Mouse (Mus musculus): ENCODE measurements at regions not wholly inside any gene's neighbourhood (a gene's known extent, or its start where the extent isn't known, plus 50 kb on each side); places are given as distances from the start of the nearest gene placed in this dataset. TPM values are rescaled to one million over a fixed set of nuclear protein-coding genes. Genes with fewer than 3 reads are reported as not detected.

DNA sequence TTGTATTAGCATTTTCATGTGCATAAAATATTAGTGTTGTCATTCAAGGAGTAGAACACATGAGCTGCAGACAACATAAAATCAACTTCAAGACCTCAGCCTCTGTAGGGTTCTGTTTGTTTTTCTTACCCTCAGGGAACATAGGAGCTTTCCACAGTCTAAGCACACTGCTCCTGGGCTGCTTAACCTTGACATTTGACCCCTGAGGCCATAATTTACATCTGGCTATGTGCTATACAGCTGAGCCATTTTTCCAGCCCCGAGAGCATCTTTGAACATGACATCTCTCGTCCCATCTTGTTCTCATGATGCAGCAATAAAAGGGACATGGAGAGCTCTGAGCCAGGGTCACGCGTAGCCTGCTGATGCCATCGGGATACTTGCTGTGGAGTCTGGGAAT is 270.3 kb downstream of the Sox2 start:
- no peaks in the 10 kb centered on the region for H3K27me3 ChIP-seq (ENCODE audit: low read depth, poor library complexity, severe bottlenecking)
- no peak overlapping the region for H3K4me3 ChIP-seq
- no peaks in the 10 kb centered on the region for H3K9me3 ChIP-seq (replicated peaks)
- no peak for DNase-seq (ENCODE audit: low spot score)
- WGBS: 76% methylated on average over 5 of the region's 5 CpGs
- no peak overlapping the region for H3K27ac ChIP-seq
- peaks cover 18% of the 10 kb centered on the region for H3K4me1 ChIP-seq
- H3K36me3 ChIP-seq: no peaks in the 10 kb centered on the region

DNA sequence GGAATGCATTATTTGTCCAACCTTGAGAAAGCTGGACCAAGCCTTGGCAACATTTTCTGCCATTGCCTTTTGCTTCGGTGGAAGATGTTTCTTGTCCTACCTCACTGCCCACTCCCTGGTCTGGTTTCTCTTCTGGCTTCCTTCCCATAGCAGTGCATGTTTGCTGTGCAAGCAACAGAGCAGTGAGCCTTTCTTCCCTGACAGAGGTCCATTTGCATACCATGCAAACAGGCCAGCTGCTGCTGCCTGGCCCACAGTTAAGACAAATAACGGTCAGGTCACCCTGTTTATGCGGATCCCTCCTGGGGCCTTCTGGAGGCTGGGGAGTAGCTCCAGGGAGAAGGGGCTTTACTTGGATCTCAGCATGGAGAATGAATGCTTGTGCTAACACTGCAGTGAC is 299.7 kb downstream of the Sox2 start:
- 33% methylated on average over 3 of the region's 3 CpGs for WGBS
- no peaks in the 10 kb centered on the region for H3K4me1 ChIP-seq
- no peak for DNase-seq (ENCODE audit: low spot score)
- H3K36me3 ChIP-seq: no peaks in the 10 kb centered on the region
- H3K9me3 ChIP-seq (replicated peaks): no peaks in the 10 kb centered on the region
- no peak overlapping the region for H3K4me3 ChIP-seq
- no peaks in the 10 kb centered on the region for H3K27me3 ChIP-seq (ENCODE audit: low read depth, poor library complexity, severe bottlenecking)
- no peak overlapping the region for H3K27ac ChIP-seq

DNA sequence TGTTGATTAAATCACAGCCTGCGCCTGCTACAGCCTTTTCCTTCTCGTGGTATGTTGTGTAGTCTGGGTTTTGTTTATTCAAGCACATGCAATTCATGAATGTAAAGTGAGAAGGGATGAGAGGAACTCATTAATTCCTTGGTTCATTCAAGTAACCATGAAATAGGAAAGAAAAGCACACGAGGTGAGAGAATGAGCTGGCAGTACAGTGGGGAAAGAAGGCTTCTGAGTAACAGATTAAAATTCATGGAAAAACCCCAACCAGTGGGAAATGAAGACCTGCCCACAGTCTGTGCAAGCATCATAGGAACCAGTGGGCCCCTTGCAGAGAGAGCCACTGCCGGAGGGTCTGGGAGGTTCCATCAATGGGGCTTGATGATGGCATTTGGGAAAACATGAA is 306.0 kb downstream of the Sox2 start:
- DNase-seq (ENCODE audit: low spot score): no peak
- Histone ChIP-seq H3K27me3 (ENCODE audit: low read depth, poor library complexity, severe bottlenecking) (no peaks in the 10 kb centered on the region), H3K27ac (no peak overlapping the region), H3K4me1 (no peaks in the 10 kb centered on the region), H3K9me3 (replicated peaks) (no peaks in the 10 kb centered on the region), H3K36me3 (no peaks in the 10 kb centered on the region), H3K4me3 (no peak overlapping the region)
- WGBS: 74% methylated on average over 4 of the region's 4 CpGs

DNA sequence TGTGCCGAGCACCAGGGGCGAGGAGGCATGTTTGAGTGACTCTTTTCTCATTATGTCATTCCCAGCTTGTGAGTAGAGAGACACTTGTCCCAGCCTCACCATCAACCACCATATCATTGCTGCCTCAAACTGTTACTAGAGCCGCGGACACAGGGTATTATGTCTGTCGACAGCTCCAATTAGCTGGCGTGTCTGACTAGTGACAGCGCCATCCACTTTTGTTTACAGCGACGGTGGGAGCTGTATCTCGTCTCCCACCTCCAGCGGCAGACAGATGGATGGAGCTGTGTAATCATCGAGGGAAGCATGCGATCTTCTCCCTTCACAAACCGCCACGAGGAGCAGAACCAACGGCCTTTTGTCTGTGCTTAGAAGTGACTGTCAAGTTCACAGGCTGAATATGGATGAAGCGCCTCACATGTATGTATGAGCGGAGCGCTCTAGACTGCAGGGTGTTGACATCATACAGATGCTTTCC is 308.9 kb downstream of the Sox2 start:
- H3K4me1 ChIP-seq: no peaks in the 10 kb centered on the region
- WGBS: 78% methylated on average over 19 of the region's 19 CpGs
- DNase-seq (ENCODE audit: low spot score): no peak
- H3K27ac ChIP-seq: no peak overlapping the region
- no peak overlapping the region for H3K4me3 ChIP-seq
- no peaks in the 10 kb centered on the region for H3K27me3 ChIP-seq (ENCODE audit: low read depth, poor library complexity, severe bottlenecking)
- H3K9me3 ChIP-seq (replicated peaks): no peaks in the 10 kb centered on the region
- H3K36me3 ChIP-seq: no peaks in the 10 kb centered on the region

DNA sequence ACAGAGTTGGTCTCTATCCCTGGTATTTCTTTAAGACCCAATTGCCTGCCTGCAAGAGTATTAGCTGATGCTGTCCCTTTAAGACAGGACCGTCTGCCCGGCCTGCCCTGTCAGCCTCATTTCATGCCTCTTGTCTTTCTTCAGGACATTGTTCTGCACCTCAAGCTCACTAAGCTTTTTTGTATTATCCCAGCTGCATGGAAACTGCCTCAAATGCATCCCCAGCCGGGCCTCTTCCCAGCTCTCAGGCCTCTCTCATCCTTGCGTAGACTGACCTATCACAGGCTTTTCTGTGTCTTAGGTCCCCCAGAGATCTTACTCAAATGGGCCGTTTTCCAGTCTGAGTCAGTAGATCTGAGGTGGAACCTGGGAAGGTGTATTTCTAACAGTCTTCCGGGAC is 316.2 kb downstream of the Sox2 start:
- H3K36me3 ChIP-seq: no peaks in the 10 kb centered on the region
- H3K4me3 ChIP-seq: no peak overlapping the region
- no peak overlapping the region for H3K27ac ChIP-seq
- no peaks in the 10 kb centered on the region for H3K4me1 ChIP-seq
- WGBS: 74% methylated on average over 6 of the region's 6 CpGs
- H3K27me3 ChIP-seq (ENCODE audit: low read depth, poor library complexity, severe bottlenecking): no peaks in the 10 kb centered on the region
- no peaks in the 10 kb centered on the region for H3K9me3 ChIP-seq (replicated peaks)
- no peak for DNase-seq (ENCODE audit: low spot score)

DNA sequence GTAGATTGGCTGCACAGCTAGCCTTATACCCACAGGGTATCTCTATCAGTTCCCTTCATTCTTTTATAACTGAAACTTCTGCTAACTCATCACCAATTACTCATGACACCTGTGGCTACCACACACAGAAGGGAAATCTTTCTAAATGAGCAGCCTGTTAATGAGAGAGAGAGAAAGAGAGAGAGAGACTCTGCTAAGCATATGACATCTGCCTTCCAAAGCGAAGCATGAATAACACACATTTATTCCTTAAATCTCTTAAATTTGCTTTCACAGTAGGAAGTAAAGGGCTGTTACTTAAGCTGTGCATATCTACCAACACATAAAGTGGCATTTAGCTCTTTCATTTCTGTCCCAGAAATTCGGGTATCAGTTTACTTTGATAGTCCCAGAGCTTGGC is 317.7 kb downstream of the Sox2 start:
- no peak overlapping the region for H3K4me3 ChIP-seq
- no peak for DNase-seq (ENCODE audit: low spot score)
- 89% methylated on average over 2 of the region's 2 CpGs for WGBS
- no peaks in the 10 kb centered on the region for H3K9me3 ChIP-seq (replicated peaks)
- no peaks in the 10 kb centered on the region for H3K4me1 ChIP-seq
- H3K27ac ChIP-seq: no peak overlapping the region
- H3K36me3 ChIP-seq: no peaks in the 10 kb centered on the region
- H3K27me3 ChIP-seq (ENCODE audit: low read depth, poor library complexity, severe bottlenecking): no peaks in the 10 kb centered on the region

DNA sequence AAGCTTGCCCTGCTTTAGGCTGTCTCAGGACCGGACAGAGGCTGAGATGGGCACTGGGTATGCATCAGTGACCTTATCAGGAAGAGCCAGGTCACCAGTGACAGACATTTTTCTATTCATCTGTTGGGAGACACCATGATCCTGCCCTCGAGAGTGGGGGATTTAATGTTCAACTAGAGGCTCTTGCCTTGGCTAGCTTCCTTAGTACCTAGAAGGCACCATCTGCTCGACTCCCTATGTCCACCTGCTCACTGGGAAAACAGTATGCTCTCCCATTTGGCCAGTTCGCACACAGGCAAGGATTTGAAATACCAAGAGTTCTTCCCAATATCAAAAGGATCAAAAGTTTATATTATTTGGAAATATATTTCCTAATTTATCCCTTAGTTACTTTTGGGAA is 321.3 kb downstream of the Sox2 start:
- 83% methylated on average over 4 of the region's 4 CpGs for WGBS
- no peak for DNase-seq (ENCODE audit: low spot score)
- Histone ChIP-seq H3K4me3 (no peak overlapping the region), H3K27me3 (ENCODE audit: low read depth, poor library complexity, severe bottlenecking) (no peaks in the 10 kb centered on the region), H3K4me1 (no peaks in the 10 kb centered on the region), H3K27ac (no peak overlapping the region), H3K36me3 (no peaks in the 10 kb centered on the region), H3K9me3 (replicated peaks) (no peaks in the 10 kb centered on the region)

DNA sequence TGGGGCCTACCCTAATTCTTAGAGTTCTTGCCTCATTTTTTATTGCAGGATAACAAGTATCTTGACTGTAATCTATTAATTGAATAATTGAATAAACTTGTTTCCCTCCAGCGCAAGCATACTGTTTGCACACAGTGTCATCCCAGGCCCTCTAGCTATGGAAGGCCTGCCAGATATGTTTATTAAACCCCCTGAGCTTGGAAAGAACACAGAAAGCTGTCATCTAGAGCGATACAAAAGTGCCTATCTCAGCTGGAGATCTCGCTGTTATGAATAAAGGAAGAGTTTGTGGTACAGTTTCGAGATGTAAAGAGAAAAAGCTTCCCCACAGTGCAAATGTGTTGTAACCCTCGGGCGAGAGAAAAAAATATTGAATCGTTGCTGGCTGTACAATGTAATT is 324.2 kb downstream of the Sox2 start:
- Histone ChIP-seq H3K9me3 (replicated peaks) (no peaks in the 10 kb centered on the region), H3K4me3 (no peak overlapping the region), H3K27me3 (ENCODE audit: low read depth, poor library complexity, severe bottlenecking) (no peaks in the 10 kb centered on the region), H3K27ac (no peak overlapping the region), H3K36me3 (no peaks in the 10 kb centered on the region), H3K4me1 (no peaks in the 10 kb centered on the region)
- 90% methylated on average over 7 of the region's 7 CpGs for WGBS
- DNase-seq (ENCODE audit: low spot score): no peak

Small RNA genes in the stretch of these regions (microRNA-seq; reads per million reads assigned to microRNA genes)
- not detected for gene Mir6378

Data from limb, embryonic 10.5 days (tissue).